Mouse (Mus musculus) G1E (cell line): ENCODE results near the gene Hcls1. TPM values are rescaled to one million over a fixed set of nuclear protein-coding genes. Genes with fewer than 3 reads are reported as not detected.

Experiments used
- ATAC-seq: 2 replicates; pipeline ENCODE4 v1.8.0; 2016; ENCODE audit warnings: mild to moderate bottlenecking; ENCODE audit not compliant: insufficient number of reproducible peaks, poor library complexity, low FRiP score, severe bottlenecking; ENCODE audit errors: extremely low read depth
- DNase-seq: peaks from one replicate; pipeline ENCODE4 v3.0.0; 2012; ENCODE audit warnings: low spot score
- H3K27me3 ChIP-seq: 2 replicates; pipeline ENCODE4 v1.6.1; 2012; ENCODE audit warnings: mild to moderate bottlenecking, low read length, inconsistent platforms; ENCODE audit not compliant: insufficient read depth
- H3K36me3 ChIP-seq: replicated peaks from 2 replicates; pipeline ENCODE3; 2012; ENCODE audit warnings: mild to moderate bottlenecking, inconsistent platforms
- H3K4me1 ChIP-seq: 2 replicates; pipeline ENCODE4 v1.6.1; 2012; ENCODE audit warnings: low read depth, low read length, inconsistent platforms, mixed read lengths; ENCODE audit not compliant: insufficient read depth
- H3K4me3 ChIP-seq: 2 replicates; pipeline ENCODE4 v1.5.1; 2012; ENCODE audit warnings: low read depth, mild to moderate bottlenecking, inconsistent platforms, low read length, moderate library complexity, mixed read lengths
- H3K9me3 ChIP-seq: replicated peaks from 2 replicates; pipeline ENCODE4 v1.6.1; 2012; ENCODE audit warnings: inconsistent platforms
- CTCF ChIP-seq: IDR thresholded peaks from 2 replicates; pipeline ENCODE4 v1.5.1; 2012; ENCODE audit warnings: low read depth, low read length, inconsistent platforms, mixed read lengths
- GATA1 ChIP-seq: IDR thresholded peaks from 2 replicates; pipeline ENCODE4 v1.6.1; 2012; ENCODE audit warnings: borderline replicate concordance, low read length, inconsistent platforms, mixed read lengths
- GATA2 ChIP-seq: IDR thresholded peaks from 2 replicates; pipeline ENCODE4 v1.6.1; 2012; ENCODE audit warnings: low read depth, low read length, inconsistent platforms, borderline replicate concordance
- POLR2AphosphoS5 ChIP-seq: IDR thresholded peaks from 2 replicates; pipeline ENCODE4 v1.6.1; 2012; ENCODE audit warnings: low read depth, low read length, inconsistent platforms; ENCODE audit not compliant: insufficient replicate concordance
- TAL1 ChIP-seq: conservative IDR thresholded peaks from 2 replicates; pipeline ENCODE4 v1.6.1; 2012; ENCODE audit warnings: low read depth, low read length, inconsistent platforms, mixed read lengths
- polyA plus RNA-seq: library from polyadenylated mRNA; stranded (reverse); fragments of >175 nt; gene quantifications from 2 replicates; pipeline ENCODE4 v1.2.3, GENCODE M21; 2012
- total RNA-seq, 2 experiments: library from RNA; stranded (forward) in 1 of 2; stranded (reverse) in 1 of 2; fragments of 200-1000 nt in 1 of 2; fragments of >200 nt in 1 of 2; fragmentation: Nextera tagmentation in 1 of 2; gene quantifications; 2 replicates each; pipeline ENCODE4 v1.2.3; 2014 to 2017

The Hcls1 gene
- total and polyA plus RNA-seq, 3 experiments: 11.9 to 70.6 (median 50.4) TPM

- no peak overlapping the region for H3K4me3 ChIP-seq
- H3K27me3 ChIP-seq: no peaks in the 10 kb centered on the region
- no peak for ATAC-seq
- H3K9me3 ChIP-seq: no peaks in the 10 kb centered on the region
- TF ChIP-seq TAL1 (no peak), GATA2 (no peak), CTCF (no peak), GATA1 (no peak), POLR2AphosphoS5 (no peak)
- peaks cover 82% of the 10 kb centered on the region for H3K36me3 ChIP-seq
- H3K4me1 ChIP-seq: no peaks in the 10 kb centered on the region
- DNase-seq: no peak
Observed at GRCm38 (mm10) chr16:36896712-36897111, 38.1 kb upstream of the Hcls1 start.

GRCm38 (mm10) chr16:36903156-36903555 lies 31.6 kb upstream of the Hcls1 start:
- H3K4me3 ChIP-seq: no peak overlapping the region
- H3K27me3 ChIP-seq: no peaks in the 10 kb centered on the region
- H3K4me1 ChIP-seq: no peaks in the 10 kb centered on the region
- no peaks in the 10 kb centered on the region for H3K9me3 ChIP-seq
- TF ChIP-seq GATA2: no peak
- no peak for TF ChIP-seq TAL1
- TF ChIP-seq POLR2AphosphoS5: no peak
- no peak for TF ChIP-seq GATA1
- no peak for TF ChIP-seq CTCF
- ATAC-seq: no peak
- peaks cover 63% of the 10 kb centered on the region for H3K36me3 ChIP-seq
- no peak for DNase-seq

- Histone ChIP-seq H3K36me3 (peaks cover 77% of the 10 kb centered on the region), H3K4me3 (no peak overlapping the region), H3K27me3 (no peaks in the 10 kb centered on the region), H3K4me1 (no peaks in the 10 kb centered on the region), H3K9me3 (no peaks in the 10 kb centered on the region)
- no peak for DNase-seq
- TF ChIP-seq GATA1 (no peak), TAL1 (no peak), CTCF (no peak), GATA2 (no peak), POLR2AphosphoS5 (no peak)
- ATAC-seq: no peak
Observed at GRCm38 (mm10) chr16:36911909-36912308, 22.9 kb upstream of the Hcls1 start.

- H3K4me1 ChIP-seq: no peaks in the 10 kb centered on the region
- no peaks in the 10 kb centered on the region for H3K27me3 ChIP-seq
- DNase-seq: no peak
- TF ChIP-seq GATA1 (no peak), CTCF (no peak), TAL1 (no peak), GATA2 (no peak), POLR2AphosphoS5 (no peak)
- H3K9me3 ChIP-seq: no peaks in the 10 kb centered on the region
- peaks cover 75% of the 10 kb centered on the region for H3K36me3 ChIP-seq
- no peak overlapping the region for H3K4me3 ChIP-seq
- no peak for ATAC-seq
Observed at GRCm38 (mm10) chr16:36912311-36912710, 22.5 kb upstream of the Hcls1 start.

GRCm38 (mm10) chr16:36914195-36914594 lies 20.6 kb upstream of the Hcls1 start:
- Histone ChIP-seq H3K4me3 (no peak overlapping the region), H3K9me3 (no peaks in the 10 kb centered on the region), H3K4me1 (no peaks in the 10 kb centered on the region), H3K36me3 (peaks cover 78% of the 10 kb centered on the region), H3K27me3 (no peaks in the 10 kb centered on the region)
- DNase-seq (no peak), ATAC-seq (no peak)
- TF ChIP-seq TAL1 (no peak), GATA2 (no peak), POLR2AphosphoS5 (no peak)

- Histone ChIP-seq H3K4me1 (peaks cover 6% of the 10 kb centered on the region), H3K9me3 (no peaks in the 10 kb centered on the region), H3K4me3 (no peak overlapping the region), H3K36me3 (peaks cover 86% of the 10 kb centered on the region), H3K27me3 (no peaks in the 10 kb centered on the region)
- ATAC-seq (no peak), DNase-seq (no peak)
- TF ChIP-seq POLR2AphosphoS5 (no peak), CTCF (no peak), GATA1 (no peak), TAL1 (no peak), GATA2 (no peak)
Observed at GRCm38 (mm10) chr16:36918505-36918904, 16.3 kb upstream of the Hcls1 start.

- peaks cover 83% of the 10 kb centered on the region for H3K36me3 ChIP-seq
- no peak overlapping the region for H3K4me3 ChIP-seq
- no peak for TF ChIP-seq CTCF
- TF ChIP-seq TAL1: no peak
- TF ChIP-seq POLR2AphosphoS5: no peak
- TF ChIP-seq GATA2: no peak
- no peak for TF ChIP-seq GATA1
- no peaks in the 10 kb centered on the region for H3K27me3 ChIP-seq
- H3K4me1 ChIP-seq: peaks cover 6% of the 10 kb centered on the region
- ATAC-seq: no peak
- DNase-seq: no peak
- no peaks in the 10 kb centered on the region for H3K9me3 ChIP-seq
Observed at GRCm38 (mm10) chr16:36920410-36920809, 14.4 kb upstream of the Hcls1 start.
